Mouse (Mus musculus) cerebellum, adult 9-11 months (tissue): ENCODE data around the gene Dnajc7.
"Not testable (repeated sequence)": the region's sequence is repeated elsewhere in the genome, so short reads cannot be mapped to it uniquely, and the experiment has no call there.

Source experiments
- DNase-seq: peaks from one replicate; pipeline ENCODE4 v3.0.0; 2022

Dnajc7 gene

GRCm38 (mm10) chr11:100616332-100616731 lies 3.6 kb downstream of the Dnajc7 start:
- no peak for DNase-seq

- DNase-seq: no peak
Observed at GRCm38 (mm10) chr11:100613241-100613640, 6.7 kb downstream of the Dnajc7 start.

DNA sequence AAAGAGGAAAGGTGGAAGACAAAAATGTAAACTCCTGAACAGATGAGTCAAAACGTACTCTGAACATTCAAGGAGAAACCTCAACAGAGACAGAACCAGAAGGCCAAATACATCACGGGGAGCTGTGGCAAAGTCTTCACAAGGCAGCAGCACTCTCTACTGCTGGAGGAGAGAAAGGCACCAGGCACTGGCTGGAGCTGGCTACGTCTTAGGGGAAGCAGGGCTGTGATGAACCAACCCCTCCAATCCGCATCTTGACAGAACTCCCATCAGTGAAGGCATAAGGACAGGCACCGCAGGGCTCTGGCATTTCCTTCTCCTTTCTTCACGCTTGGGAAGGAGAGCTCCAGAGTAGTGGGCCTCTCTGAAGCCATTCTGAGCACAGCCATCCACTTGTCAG lies 8.3 kb downstream of the Dnajc7 start:
- no peak for DNase-seq

- no peak for DNase-seq
Observed at GRCm38 (mm10) chr11:100609997-100610680, 9.8 kb downstream of the Dnajc7 start.

- no peak for DNase-seq
Observed at GRCm38 (mm10) chr11:100609355-100609996, 10.5 kb downstream of the Dnajc7 start.

GRCm38 (mm10) chr11:100608796-100609195 lies 11.2 kb downstream of the Dnajc7 start:
- no peak for DNase-seq

GRCm38 (mm10) chr11:100607121-100607520 lies 12.8 kb downstream of the Dnajc7 start:
- no peak for DNase-seq

GRCm38 (mm10) chr11:100605451-100605850 lies 14.5 kb downstream of the Dnajc7 start:
- DNase-seq: peak; percentile 62

DNA sequence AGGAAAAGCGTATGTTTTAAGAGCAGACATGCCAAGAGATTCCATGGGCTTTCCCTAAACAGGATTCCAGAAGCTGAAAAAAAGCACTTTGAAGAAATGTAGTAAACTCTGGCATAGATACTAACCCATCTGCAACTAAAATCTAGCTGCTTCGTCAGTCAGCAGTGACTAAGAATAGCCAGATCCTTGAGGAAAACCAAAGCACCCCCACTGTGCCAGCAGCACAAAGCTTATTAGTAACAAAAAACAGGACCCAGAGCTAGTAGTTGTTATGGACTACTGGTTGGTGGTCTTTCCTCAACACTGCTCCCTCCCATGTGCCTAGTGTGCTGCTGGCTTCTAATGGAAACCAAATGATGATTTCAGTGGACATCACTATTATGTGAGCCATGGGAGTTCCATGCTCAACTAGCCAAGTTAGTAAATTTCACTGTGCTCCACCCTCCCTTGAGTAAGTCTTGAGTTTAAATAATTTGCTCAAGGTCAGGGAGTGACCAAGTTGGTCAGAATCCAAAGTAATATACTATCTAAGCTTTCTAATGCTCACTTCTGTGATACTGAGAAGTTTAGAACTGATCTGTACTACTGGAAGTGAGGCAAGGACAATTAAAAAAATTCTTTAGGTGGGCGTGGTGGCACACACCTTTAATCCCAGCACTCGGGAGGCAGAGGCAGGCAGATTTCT lies 15.5 kb downstream of the Dnajc7 start:
- DNase-seq: no peak

- DNase-seq: peak; percentile 55
Observed at GRCm38 (mm10) chr11:100603813-100604212, 16.2 kb downstream of the Dnajc7 start.

GRCm38 (mm10) chr11:100603155-100603554 lies 16.8 kb downstream of the Dnajc7 start:
- no peak for DNase-seq

GRCm38 (mm10) chr11:100601372-100601771 lies 18.6 kb downstream of the Dnajc7 start:
- DNase-seq: no peak

GRCm38 (mm10) chr11:100598074-100598473 lies 21.9 kb downstream of the Dnajc7 start:
- no peak for DNase-seq

DNA sequence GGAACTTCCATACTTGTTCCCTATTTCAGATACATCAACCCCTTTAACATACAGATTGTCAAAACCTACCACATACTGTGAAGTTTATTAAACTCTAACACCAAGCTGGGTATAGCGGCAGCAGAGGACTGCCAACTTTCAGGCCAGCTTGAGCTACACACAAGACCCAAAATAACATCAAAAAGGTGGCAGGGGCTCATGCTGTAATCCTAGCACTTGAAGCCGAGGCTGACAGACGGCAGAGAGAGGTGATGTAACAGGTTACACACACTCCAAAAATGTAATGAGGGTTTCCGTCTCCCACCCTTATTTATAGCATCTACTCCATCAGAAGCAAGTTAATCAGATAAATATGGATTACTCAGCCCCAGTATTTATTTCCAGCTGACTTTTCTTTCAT lies 24.4 kb downstream of the Dnajc7 start:
- DNase-seq: no peak

DNA sequence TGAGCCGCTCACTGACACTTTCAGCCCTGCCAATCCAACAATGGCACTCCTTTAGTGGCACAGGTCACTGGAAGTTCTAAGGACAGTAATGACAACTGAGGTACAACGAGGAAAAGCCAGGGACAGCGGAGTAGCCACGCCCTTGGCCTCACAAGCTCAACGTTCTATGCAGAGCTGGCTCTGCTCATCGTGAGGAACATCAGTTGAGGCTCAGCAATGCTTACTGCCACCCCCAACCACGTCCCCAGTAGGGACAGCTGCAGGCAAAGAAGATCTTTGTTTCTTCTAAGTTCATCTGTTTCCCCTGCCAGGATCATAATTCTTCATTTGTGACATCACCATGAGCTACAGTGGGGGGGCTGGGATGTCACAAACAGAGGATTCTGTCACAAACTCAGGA lies 25.4 kb downstream of the Dnajc7 start:
- no peak for DNase-seq

- DNase-seq: no peak
Observed at GRCm38 (mm10) chr11:100592346-100593046, 27.5 kb downstream of the Dnajc7 start.

DNA sequence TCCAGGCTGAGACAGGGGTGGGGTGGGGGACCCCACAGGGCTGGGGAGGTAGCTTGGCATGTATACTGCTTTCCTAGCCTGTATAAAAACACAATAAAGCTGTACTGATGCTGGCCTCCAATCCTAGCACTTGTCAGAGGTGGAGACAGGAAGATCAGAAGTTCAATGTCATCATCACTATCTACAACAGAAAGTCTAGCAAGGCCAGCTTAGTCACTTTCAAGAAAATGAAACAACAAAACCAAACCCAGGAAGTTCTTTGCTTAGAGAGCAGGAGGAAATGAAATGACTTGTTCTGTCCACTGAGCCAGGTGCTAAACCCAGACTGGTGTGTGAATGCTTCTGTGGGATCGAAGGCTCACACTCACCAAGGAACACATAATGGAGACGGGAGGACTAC lies 31.5 kb downstream of the Dnajc7 start:
- no peak for DNase-seq

DNA sequence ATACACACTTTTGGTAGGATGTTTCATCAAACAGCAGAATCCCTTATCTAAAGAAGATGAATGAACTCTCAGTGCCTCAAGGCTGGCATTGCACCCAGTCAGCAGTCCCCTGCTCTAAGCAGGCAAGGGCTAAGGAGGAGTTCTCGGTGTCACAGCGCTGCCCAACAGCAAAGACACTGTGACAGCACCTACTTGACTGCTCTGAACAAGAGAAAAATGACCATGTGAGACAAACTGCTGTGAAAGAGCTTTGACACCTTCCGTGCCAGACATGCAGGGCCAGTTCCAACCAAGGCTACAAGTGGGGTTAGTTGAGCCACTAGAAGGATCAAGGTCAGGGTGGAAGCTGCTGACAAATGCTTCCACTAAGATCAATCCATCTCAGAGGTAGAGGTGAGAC lies 34.8 kb downstream of the Dnajc7 start:
- DNase-seq: no peak

- DNase-seq: no peak
Observed at GRCm38 (mm10) chr11:100584561-100584961, 35.4 kb downstream of the Dnajc7 start.

DNA sequence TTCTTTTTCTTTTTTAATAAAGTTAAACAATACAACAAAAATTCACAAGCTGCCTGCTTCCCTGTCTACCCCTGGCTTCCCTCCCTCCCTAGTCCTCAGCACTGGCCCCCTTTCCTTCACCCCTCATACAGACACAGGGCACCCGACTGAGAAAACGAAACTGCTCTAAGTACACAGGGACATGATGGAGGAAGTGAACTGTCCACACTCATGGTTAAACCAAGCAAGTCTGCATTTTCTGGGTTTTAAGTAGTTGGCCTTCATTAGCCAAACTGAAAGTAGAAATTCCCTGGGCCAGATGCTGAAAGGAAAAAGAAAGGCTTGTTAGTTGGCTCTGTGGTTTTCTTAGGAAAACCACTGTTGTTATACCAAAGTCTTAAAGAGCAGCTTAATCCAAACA lies 37.1 kb downstream of the Dnajc7 start:
- no peak for DNase-seq

GRCm38 (mm10) chr11:100582413-100582812 lies 37.6 kb downstream of the Dnajc7 start:
- not testable (repeated sequence) for DNase-seq

- DNase-seq: peak; percentile 50
Observed at GRCm38 (mm10) chr11:100581756-100582155, 38.2 kb downstream of the Dnajc7 start.

DNA sequence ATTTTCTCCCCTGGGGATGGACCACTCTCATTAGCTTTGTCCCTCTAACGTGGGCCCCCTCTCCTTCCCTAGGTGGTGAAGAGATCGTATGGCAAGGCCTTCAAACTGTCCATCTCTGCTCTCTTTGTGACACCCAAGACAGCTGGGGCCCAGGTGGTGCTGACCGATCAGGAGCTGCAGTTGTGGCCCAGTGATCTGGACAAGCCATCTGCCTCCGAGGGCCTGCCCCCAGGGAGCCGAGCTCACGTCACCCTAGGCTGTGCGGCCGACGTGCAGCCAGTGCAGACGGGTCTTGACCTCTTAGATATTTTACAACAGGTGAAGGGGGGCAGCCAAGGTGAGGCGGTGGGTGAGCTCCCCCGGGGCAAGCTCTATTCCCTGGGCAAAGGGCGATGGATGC lies 39.7 kb downstream of the Dnajc7 start:
- no peak for DNase-seq
